Mouse (Mus musculus) MEL-GATA-1-ER (cell line): ENCODE measurements around the gene Gpd2.

Experiments used
- DNase-seq: peaks from one replicate; pipeline ENCODE4 v3.0.0-alpha.2; 2012; ENCODE audit warnings: low read depth; ENCODE audit errors: extremely low read depth

The Gpd2 gene

GRCm38 (mm10) chr2:57250113-57250512 lies 12.7 kb downstream of the Gpd2 start:
- DNase-seq: no peak

GRCm38 (mm10) chr2:57251636-57252317 lies 14.3 kb downstream of the Gpd2 start:
- DNase-seq: no peak

GRCm38 (mm10) chr2:57252542-57253301 lies 15.3 kb downstream of the Gpd2 start:
- DNase-seq: no peak

GRCm38 (mm10) chr2:57254267-57254666 lies 16.8 kb downstream of the Gpd2 start:
- DNase-seq: no peak

- DNase-seq: no peak
Measured at GRCm38 (mm10) chr2:57255153-57255670, 17.8 kb downstream of the Gpd2 start.

- no peak for DNase-seq
Measured at GRCm38 (mm10) chr2:57255836-57256235, 18.4 kb downstream of the Gpd2 start.

GRCm38 (mm10) chr2:57256459-57256858 lies 19.0 kb downstream of the Gpd2 start:
- no peak for DNase-seq

- no peak for DNase-seq
Measured at GRCm38 (mm10) chr2:57261286-57262077, 24.0 kb downstream of the Gpd2 start.

GRCm38 (mm10) chr2:57263431-57263830 lies 26.0 kb downstream of the Gpd2 start:
- DNase-seq: no peak

GRCm38 (mm10) chr2:57264912-57265311 lies 27.5 kb downstream of the Gpd2 start:
- DNase-seq: no peak

GRCm38 (mm10) chr2:57266679-57267393 lies 29.4 kb downstream of the Gpd2 start:
- DNase-seq: no peak

GRCm38 (mm10) chr2:57267394-57267716 lies 29.9 kb downstream of the Gpd2 start:
- no peak for DNase-seq

- DNase-seq: no peak
Measured at GRCm38 (mm10) chr2:57267896-57268295, 30.5 kb downstream of the Gpd2 start.

GRCm38 (mm10) chr2:57268839-57269238 lies 31.4 kb downstream of the Gpd2 start:
- no peak for DNase-seq

GRCm38 (mm10) chr2:57269690-57270435 lies 32.4 kb downstream of the Gpd2 start:
- no peak for DNase-seq

- DNase-seq: no peak
Measured at GRCm38 (mm10) chr2:57280190-57280723, 42.8 kb downstream of the Gpd2 start.

GRCm38 (mm10) chr2:57283791-57284190 lies 46.4 kb downstream of the Gpd2 start:
- no peak for DNase-seq

- DNase-seq: no peak
Measured at GRCm38 (mm10) chr2:57285197-57285596, 47.8 kb downstream of the Gpd2 start.

- DNase-seq: no peak
Measured at GRCm38 (mm10) chr2:57287986-57288385, 50.6 kb downstream of the Gpd2 start.

GRCm38 (mm10) chr2:57293571-57293970 lies 56.1 kb downstream of the Gpd2 start:
- DNase-seq: no peak
